Mouse (Mus musculus): ENCODE measurements around the gene Msantd3. TPM values are rescaled to one million over a fixed set of nuclear protein-coding genes. Genes with fewer than 3 reads are reported as not detected.

The Msantd3 gene
- polyA plus RNA-seq, 1 experiment from 2014 or later: 39.5 TPM

- ATAC-seq (ENCODE audit: insufficient number of reproducible peaks, low FRiP score, low TSS enrichment, low read depth) (no peak), DNase-seq (ENCODE audit: low spot score) (no peak)
- no peak overlapping the region for H3K4me3 ChIP-seq (ENCODE audit: low read depth, low read length)
- H3K27ac ChIP-seq (replicated peaks; ENCODE audit: low read depth, low read length): no peak overlapping the region
- no peaks in the 10 kb centered on the region for H3K36me3 ChIP-seq (ENCODE audit: control insufficient read depth, insufficient read depth, low read length)
- WGBS: 68% methylated on average over 9 of the region's 9 CpGs
- no peak overlapping the region for H3K4me2 ChIP-seq (ENCODE audit: low read depth, severe bottlenecking)
- H3K4me1 ChIP-seq (ENCODE audit: control insufficient read depth, insufficient read depth, low read length): peaks cover 25% of the 10 kb centered on the region
- H3K9me3 ChIP-seq (ENCODE audit: control insufficient read depth, low read length): no peaks in the 10 kb centered on the region; the same call in 1 of the 2 replicates
- H3K27me3 ChIP-seq (ENCODE audit: control insufficient read depth, insufficient read depth, low read length): no peaks in the 10 kb centered on the region; the same call in 1 of the 2 replicates
- peak overlapping the region; percentile 13; the same call in 1 of the 2 replicates for H3K9ac ChIP-seq (ENCODE audit: low read length)
Observed at GRCm38 (mm10) chr4:48546568-48547496, 7.1 kb downstream of the Msantd3 start.

- H3K9ac ChIP-seq (ENCODE audit: low read length): no peak overlapping the region
- 15% methylated on average over 6 of the region's 6 CpGs for WGBS
- peak overlapping the region; percentile 38; the same call in 1 of the 2 replicates for H3K27ac ChIP-seq (replicated peaks; ENCODE audit: low read depth, low read length)
- no peaks in the 10 kb centered on the region; the same call in 1 of the 2 replicates for H3K9me3 ChIP-seq (ENCODE audit: control insufficient read depth, low read length)
- H3K4me1 ChIP-seq (ENCODE audit: control insufficient read depth, insufficient read depth, low read length): peaks cover 25% of the 10 kb centered on the region
- no peaks in the 10 kb centered on the region; the same call in 1 of the 2 replicates for H3K27me3 ChIP-seq (ENCODE audit: control insufficient read depth, insufficient read depth, low read length)
- H3K36me3 ChIP-seq (ENCODE audit: control insufficient read depth, insufficient read depth, low read length): 0 out of 2 replicates have a peak, but pooled peaks cover 2% of the 10 kb centered on the region
- H3K4me2 ChIP-seq (ENCODE audit: low read depth, severe bottlenecking): peak overlapping the region; percentile 5; the same call in 1 of the 2 replicates
- peak; percentile 55 for DNase-seq (ENCODE audit: low spot score)
- peak; percentile 60 for ATAC-seq (ENCODE audit: insufficient number of reproducible peaks, low FRiP score, low TSS enrichment, low read depth)
- no peak overlapping the region for H3K4me3 ChIP-seq (ENCODE audit: low read depth, low read length)
Observed at GRCm38 (mm10) chr4:48548393-48549045, 8.8 kb downstream of the Msantd3 start.

GRCm38 (mm10) chr4:48549661-48550060 lies 9.9 kb downstream of the Msantd3 start:
- 60% methylated on average over 5 of the region's 5 CpGs for WGBS
- ATAC-seq (ENCODE audit: insufficient number of reproducible peaks, low FRiP score, low TSS enrichment, low read depth) (no peak), DNase-seq (ENCODE audit: low spot score) (no peak)
- Histone ChIP-seq H3K9ac (ENCODE audit: low read length) (no peak overlapping the region), H3K4me1 (ENCODE audit: control insufficient read depth, insufficient read depth, low read length) (peaks cover 25% of the 10 kb centered on the region), H3K36me3 (ENCODE audit: control insufficient read depth, insufficient read depth, low read length) (peaks cover 5% of the 10 kb centered on the region), H3K4me2 (ENCODE audit: low read depth, severe bottlenecking) (no peak overlapping the region), H3K27me3 (ENCODE audit: control insufficient read depth, insufficient read depth, low read length) (no peaks in the 10 kb centered on the region; the same call in 1 of the 2 replicates), H3K4me3 (ENCODE audit: low read depth, low read length) (no peak overlapping the region), H3K9me3 (ENCODE audit: control insufficient read depth, low read length) (no peaks in the 10 kb centered on the region; the same call in 1 of the 2 replicates), H3K27ac (replicated peaks; ENCODE audit: low read depth, low read length) (no peak overlapping the region)

- no peak for DNase-seq (ENCODE audit: low spot score)
- Histone ChIP-seq H3K4me1 (ENCODE audit: control insufficient read depth, insufficient read depth, low read length) (peaks cover 15% of the 10 kb centered on the region), H3K4me3 (ENCODE audit: low read depth, low read length) (no peak overlapping the region), H3K9ac (ENCODE audit: low read length) (no peak overlapping the region), H3K4me2 (ENCODE audit: low read depth, severe bottlenecking) (no peak overlapping the region), H3K27me3 (ENCODE audit: control insufficient read depth, insufficient read depth, low read length) (no peaks in the 10 kb centered on the region), H3K36me3 (ENCODE audit: control insufficient read depth, insufficient read depth, low read length) (peaks cover 5% of the 10 kb centered on the region), H3K27ac (replicated peaks; ENCODE audit: low read depth, low read length) (no peak overlapping the region), H3K9me3 (ENCODE audit: control insufficient read depth, low read length) (no peaks in the 10 kb centered on the region; the same call in 1 of the 2 replicates)
- ATAC-seq (ENCODE audit: insufficient number of reproducible peaks, low FRiP score, low TSS enrichment, low read depth): no peak
- WGBS: 92% methylated on average over 27 of the region's 27 CpGs
Observed at GRCm38 (mm10) chr4:48552486-48553064, 12.8 kb downstream of the Msantd3 start.

- Histone ChIP-seq H3K4me3 (ENCODE audit: low read depth, low read length) (no peak overlapping the region), H3K4me1 (ENCODE audit: control insufficient read depth, insufficient read depth, low read length) (peaks cover 2% of the 10 kb centered on the region), H3K4me2 (ENCODE audit: low read depth, severe bottlenecking) (no peak overlapping the region), H3K36me3 (ENCODE audit: control insufficient read depth, insufficient read depth, low read length) (peaks cover 5% of the 10 kb centered on the region), H3K27me3 (ENCODE audit: control insufficient read depth, insufficient read depth, low read length) (no peaks in the 10 kb centered on the region), H3K27ac (replicated peaks; ENCODE audit: low read depth, low read length) (no peak overlapping the region), H3K9me3 (ENCODE audit: control insufficient read depth, low read length) (no peaks in the 10 kb centered on the region; the same call in 1 of the 2 replicates), H3K9ac (ENCODE audit: low read length) (no peak overlapping the region)
- ATAC-seq (ENCODE audit: insufficient number of reproducible peaks, low FRiP score, low TSS enrichment, low read depth): no peak
- no peak for DNase-seq (ENCODE audit: low spot score)
- WGBS: 79% methylated on average over 7 of the region's 7 CpGs
Observed at GRCm38 (mm10) chr4:48554132-48554531, 14.4 kb downstream of the Msantd3 start.

- ATAC-seq (ENCODE audit: insufficient number of reproducible peaks, low FRiP score, low TSS enrichment, low read depth): no peak
- no peak overlapping the region for H3K27ac ChIP-seq (replicated peaks; ENCODE audit: low read depth, low read length)
- peaks cover 5% of the 10 kb centered on the region for H3K36me3 ChIP-seq (ENCODE audit: control insufficient read depth, insufficient read depth, low read length)
- H3K4me2 ChIP-seq (ENCODE audit: low read depth, severe bottlenecking): no peak overlapping the region
- WGBS: 26% methylated on average over 3 of the region's 3 CpGs
- DNase-seq (ENCODE audit: low spot score): peak; percentile 52
- H3K9ac ChIP-seq (ENCODE audit: low read length): no peak overlapping the region
- H3K4me3 ChIP-seq (ENCODE audit: low read depth, low read length): no peak overlapping the region
- H3K9me3 ChIP-seq (ENCODE audit: control insufficient read depth, low read length): no peaks in the 10 kb centered on the region; the same call in 1 of the 2 replicates
- no peaks in the 10 kb centered on the region for H3K4me1 ChIP-seq (ENCODE audit: control insufficient read depth, insufficient read depth, low read length)
- H3K27me3 ChIP-seq (ENCODE audit: control insufficient read depth, insufficient read depth, low read length): no peaks in the 10 kb centered on the region
Observed at GRCm38 (mm10) chr4:48555729-48556128, 16.0 kb downstream of the Msantd3 start.

- no peak for ATAC-seq (ENCODE audit: insufficient number of reproducible peaks, low FRiP score, low TSS enrichment, low read depth)
Observed at GRCm38 (mm10) chr4:48559652-48560051, 19.9 kb downstream of the Msantd3 start.

GRCm38 (mm10) chr4:48561824-48562223 lies 22.1 kb downstream of the Msantd3 start:
- Histone ChIP-seq H3K4me1 (ENCODE audit: control insufficient read depth, insufficient read depth, low read length) (no peaks in the 10 kb centered on the region), H3K27ac (replicated peaks; ENCODE audit: low read depth, low read length) (no peak overlapping the region), H3K36me3 (ENCODE audit: control insufficient read depth, insufficient read depth, low read length) (no peaks in the 10 kb centered on the region; the same call in 1 of the 2 replicates)

More at GRCm38 (mm10) chr4:48559652-48560051, 19.9 kb downstream of the Msantd3 start:
- Histone ChIP-seq H3K4me3 (ENCODE audit: low read depth, low read length) (no peak overlapping the region), H3K9me3 (ENCODE audit: control insufficient read depth, low read length) (no peaks in the 10 kb centered on the region), H3K36me3 (ENCODE audit: control insufficient read depth, insufficient read depth, low read length) (no peaks in the 10 kb centered on the region; the same call in 1 of the 2 replicates), H3K27ac (replicated peaks; ENCODE audit: low read depth, low read length) (no peak overlapping the region), H3K4me1 (ENCODE audit: control insufficient read depth, insufficient read depth, low read length) (no peaks in the 10 kb centered on the region), H3K4me2 (ENCODE audit: low read depth, severe bottlenecking) (no peak overlapping the region), H3K9ac (ENCODE audit: low read length) (no peak overlapping the region), H3K27me3 (ENCODE audit: control insufficient read depth, insufficient read depth, low read length) (no peaks in the 10 kb centered on the region)
- WGBS: 94% methylated on average over 14 of the region's 14 CpGs
- DNase-seq (ENCODE audit: low spot score): no peak

More at GRCm38 (mm10) chr4:48561824-48562223, 22.1 kb downstream of the Msantd3 start:
- H3K9ac ChIP-seq (ENCODE audit: low read length): no peak overlapping the region
- ATAC-seq (ENCODE audit: insufficient number of reproducible peaks, low FRiP score, low TSS enrichment, low read depth): no peak
- 94% methylated on average over 8 of the region's 8 CpGs for WGBS
- H3K9me3 ChIP-seq (ENCODE audit: control insufficient read depth, low read length): no peaks in the 10 kb centered on the region
- no peaks in the 10 kb centered on the region for H3K27me3 ChIP-seq (ENCODE audit: control insufficient read depth, insufficient read depth, low read length)
- no peak for DNase-seq (ENCODE audit: low spot score)
- no peak overlapping the region for H3K4me2 ChIP-seq (ENCODE audit: low read depth, severe bottlenecking)
- H3K4me3 ChIP-seq (ENCODE audit: low read depth, low read length): no peak overlapping the region
